Mouse (Mus musculus): ENCODE measurements around the gene Ramp2. TPM values are rescaled to one million over a fixed set of nuclear protein-coding genes. Genes with fewer than 3 reads are reported as not detected.

Ramp2 gene
- polyA plus RNA-seq, 1 experiment from 2014 or later, result 73.3 TPM

DNA sequence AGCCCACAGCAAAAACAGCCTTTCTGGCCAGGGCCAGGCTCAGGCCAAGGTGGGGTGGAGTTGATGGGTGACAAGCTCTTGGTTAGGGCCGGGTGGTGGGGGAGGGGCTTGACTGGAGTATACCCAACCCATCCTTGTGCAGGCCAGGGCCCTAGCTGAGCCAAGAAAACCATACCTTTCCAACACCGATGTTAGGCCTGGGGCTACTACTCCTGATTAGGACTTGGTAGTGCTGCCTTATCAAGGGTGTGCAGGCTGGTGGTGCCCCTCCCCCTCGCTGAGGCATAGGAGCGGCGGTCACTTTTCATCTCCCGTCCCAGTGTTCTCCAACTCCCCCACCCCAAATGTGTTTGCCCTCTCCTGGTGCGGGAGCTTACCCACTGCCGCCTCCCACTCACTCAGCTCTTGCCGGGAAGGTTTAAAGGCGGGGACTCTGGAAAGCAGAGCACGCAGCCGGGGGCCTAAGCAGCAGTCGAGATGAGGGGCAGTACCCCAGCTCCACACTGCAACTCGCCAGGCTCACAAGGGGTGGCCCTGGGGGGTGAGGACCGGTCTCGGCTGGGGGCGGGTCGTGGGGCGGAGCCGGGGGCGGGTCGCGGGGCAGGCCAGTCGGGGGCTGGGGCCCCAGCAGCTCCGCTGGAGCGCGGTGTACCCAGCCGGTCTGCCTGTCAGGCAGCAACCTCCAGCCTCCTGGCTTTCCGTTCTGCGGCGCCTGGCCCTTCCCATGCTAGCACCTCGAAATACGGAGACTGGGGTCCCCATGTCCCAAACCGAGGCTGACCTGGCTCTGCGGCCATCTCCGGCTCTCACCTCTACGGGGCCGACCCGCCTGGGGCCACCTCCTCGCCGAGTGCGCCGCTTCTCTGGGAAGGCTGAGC, 14.4 kb downstream of the Ramp2 start, which contains the start of gene Wnk4:
TSS of gene Wnk4 (plus strand) at position 620 of the 878 bp plus-strand sequence.
- Histone ChIP-seq H3K9me3 (ENCODE audit: control insufficient read depth, low read length) (no peaks in the 10 kb centered on the region), H3K9ac (ENCODE audit: low read length) (peak within 1 kb of the TSS; percentile 59), H3K36me3 (ENCODE audit: control insufficient read depth, insufficient read depth, low read length) (no peaks in the 10 kb centered on the region), H3K4me2 (ENCODE audit: low read depth) (peak within 1 kb of the TSS; percentile 78), H3K27me3 (ENCODE audit: control insufficient read depth, insufficient read depth, low read length) (peaks cover 38% of the 10 kb centered on the region), H3K4me1 (ENCODE audit: control insufficient read depth, insufficient read depth, low read length) (peaks cover 44% of the 10 kb centered on the region), H3K4me3 (ENCODE audit: low read depth, low read length) (peak within 1 kb of the TSS; percentile 37), H3K27ac (ENCODE audit: low read depth, low read length) (0 out of 2 replicates have a peak within 1 kb of the TSS, but pooled peaks have one; percentile 29)
- WGBS, result under 1% methylated on average over 35 of the region's 43 CpGs
- DNase-seq (ENCODE audit: low spot score) (peak; percentile 73), ATAC-seq (ENCODE audit: insufficient read depth, low FRiP score, low TSS enrichment) (peak; percentile 78)

DNA sequence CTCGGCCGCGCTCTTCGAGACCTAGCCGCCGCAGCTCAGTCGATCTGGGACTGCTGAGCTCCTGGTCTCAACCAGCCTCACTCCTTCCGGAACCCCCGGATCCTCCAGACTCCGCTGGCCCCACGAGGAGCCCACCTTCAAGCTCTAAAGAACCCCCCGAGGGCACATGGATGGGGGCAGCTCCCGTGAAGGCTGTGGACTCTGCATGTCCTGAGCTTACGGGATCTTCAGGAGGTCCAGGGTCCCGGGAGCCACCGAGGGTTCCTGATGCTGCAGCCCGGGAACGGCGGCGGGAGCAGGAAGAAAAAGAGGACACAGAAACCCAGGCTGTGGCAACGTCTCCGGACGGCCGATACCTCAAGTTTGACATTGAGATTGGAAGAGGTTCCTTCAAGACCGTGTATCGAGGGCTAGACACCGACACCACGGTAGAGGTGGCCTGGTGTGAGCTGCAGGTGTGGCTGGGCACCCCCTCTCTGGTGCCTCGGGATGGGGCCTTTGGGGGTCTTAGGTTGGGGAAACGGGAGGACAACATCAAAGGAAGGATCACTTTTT, 15.1 kb downstream of the Ramp2 start:
- Histone ChIP-seq H3K27me3 (ENCODE audit: control insufficient read depth, insufficient read depth, low read length) (peaks cover 42% of the 10 kb centered on the region), H3K4me3 (ENCODE audit: low read depth, low read length) (peak overlapping the region; percentile 37), H3K27ac (ENCODE audit: low read depth, low read length) (no peak overlapping the region), H3K9ac (ENCODE audit: low read length) (peak overlapping the region; percentile 59), H3K4me1 (ENCODE audit: control insufficient read depth, insufficient read depth, low read length) (peaks cover 45% of the 10 kb centered on the region), H3K9me3 (ENCODE audit: control insufficient read depth, low read length) (no peaks in the 10 kb centered on the region), H3K36me3 (ENCODE audit: control insufficient read depth, insufficient read depth, low read length) (no peaks in the 10 kb centered on the region), H3K4me2 (ENCODE audit: low read depth) (peak overlapping the region; percentile 78)
- ATAC-seq (ENCODE audit: insufficient read depth, low FRiP score, low TSS enrichment), result no peak
- WGBS, result 0% methylated on average over 30 of the region's 30 CpGs
- DNase-seq (ENCODE audit: low spot score), result no peak

DNA sequence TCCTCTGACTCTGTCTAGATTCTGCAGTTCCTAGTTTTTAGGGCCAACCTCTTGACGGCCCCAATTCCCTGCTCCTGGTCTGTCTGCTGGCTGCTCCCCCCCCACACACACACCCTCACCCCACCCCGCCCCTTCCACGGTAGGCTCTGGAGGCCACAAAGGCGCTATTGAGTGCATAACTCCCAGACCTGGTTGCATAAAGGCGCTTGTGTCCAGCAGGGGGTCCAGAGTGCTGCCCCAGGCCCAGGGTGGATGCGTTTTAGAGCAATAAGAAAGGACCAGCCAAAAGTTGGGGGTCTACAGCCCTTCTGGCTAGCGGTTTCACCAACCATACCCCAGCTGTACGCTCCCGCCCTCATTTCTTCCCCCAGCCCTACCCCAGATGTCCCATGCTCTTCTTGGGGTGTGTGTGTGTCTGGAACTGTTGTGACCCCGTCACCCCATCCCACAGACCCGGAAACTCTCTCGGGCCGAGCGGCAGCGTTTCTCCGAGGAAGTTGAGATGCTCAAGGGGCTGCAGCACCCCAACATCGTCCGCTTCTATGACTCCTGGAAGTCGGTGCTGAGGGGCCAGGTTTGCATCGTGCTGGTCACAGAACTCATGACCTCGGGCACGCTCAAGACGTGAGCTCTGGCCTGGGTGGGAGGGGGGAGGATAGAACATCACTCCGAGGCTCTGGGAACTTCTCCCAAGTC, 16.6 kb downstream of the Ramp2 start:
- no peak for ATAC-seq (ENCODE audit: insufficient read depth, low FRiP score, low TSS enrichment)
- DNase-seq (ENCODE audit: low spot score), result no peak

DNA sequence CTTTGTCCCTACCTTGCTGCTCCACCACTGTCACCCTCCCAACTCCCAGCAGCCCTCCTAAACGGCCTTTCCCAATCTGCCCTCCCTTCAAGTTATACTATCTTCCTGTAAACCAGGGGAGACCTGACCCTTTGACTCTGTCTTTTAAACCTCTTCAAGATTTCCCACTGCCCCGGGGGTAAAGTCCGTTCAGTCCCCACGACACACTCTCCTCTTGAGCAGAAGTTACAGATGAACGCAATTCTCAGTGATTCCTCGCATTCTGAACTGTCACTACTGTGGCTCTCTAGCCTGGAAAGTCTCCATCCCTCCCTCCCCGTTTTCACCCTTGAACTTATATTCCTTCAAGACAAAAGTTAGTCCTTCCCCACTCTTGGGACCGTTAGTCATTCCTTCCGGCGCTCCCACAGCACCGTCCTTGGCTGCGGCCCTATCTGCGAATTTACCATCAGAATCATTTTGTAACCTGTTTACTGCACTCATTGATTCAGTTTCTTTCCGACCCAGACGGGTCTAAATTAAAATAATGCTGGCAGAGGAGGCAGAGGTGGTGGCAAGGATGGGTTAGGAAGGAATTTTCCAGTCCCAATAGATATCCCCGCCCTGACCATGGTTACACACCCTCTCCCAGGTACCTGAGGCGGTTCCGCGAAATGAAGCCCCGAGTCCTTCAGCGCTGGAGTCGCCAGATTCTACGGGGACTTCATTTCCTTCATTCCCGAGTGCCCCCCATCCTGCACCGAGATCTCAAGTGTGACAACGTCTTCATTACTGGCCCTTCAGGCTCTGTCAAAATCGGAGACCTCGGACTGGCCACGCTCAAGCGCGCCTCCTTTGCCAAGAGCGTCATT, 17.5 kb downstream of the Ramp2 start:
- Histone ChIP-seq H3K9ac (ENCODE audit: low read length) (no peak overlapping the region), H3K4me3 (ENCODE audit: low read depth, low read length) (peak overlapping the region; percentile 10; the same call in 1 of the 2 replicates), H3K36me3 (ENCODE audit: control insufficient read depth, insufficient read depth, low read length) (no peaks in the 10 kb centered on the region), H3K4me2 (ENCODE audit: low read depth) (peak overlapping the region; percentile 19; the same call in 1 of the 2 replicates), H3K27me3 (ENCODE audit: control insufficient read depth, insufficient read depth, low read length) (peaks cover 44% of the 10 kb centered on the region), H3K9me3 (ENCODE audit: control insufficient read depth, low read length) (no peaks in the 10 kb centered on the region), H3K27ac (ENCODE audit: low read depth, low read length) (no peak overlapping the region), H3K4me1 (ENCODE audit: control insufficient read depth, insufficient read depth, low read length) (peaks cover 45% of the 10 kb centered on the region)
- DNase-seq (ENCODE audit: low spot score), result no peak
- 2% methylated on average over 32 of the region's 32 CpGs for WGBS
- no peak for ATAC-seq (ENCODE audit: insufficient read depth, low FRiP score, low TSS enrichment)

More for the DNA sequence above, 16.6 kb downstream of the Ramp2 start:
- WGBS, result 3% methylated on average over 24 of the region's 24 CpGs
- H3K27me3 ChIP-seq (ENCODE audit: control insufficient read depth, insufficient read depth, low read length), result peaks cover 44% of the 10 kb centered on the region
- no peaks in the 10 kb centered on the region for H3K9me3 ChIP-seq (ENCODE audit: control insufficient read depth, low read length)
- peak overlapping the region; percentile 15 for H3K4me3 ChIP-seq (ENCODE audit: low read depth, low read length)
- no peak overlapping the region for H3K27ac ChIP-seq (ENCODE audit: low read depth, low read length)
- no peak overlapping the region for H3K9ac ChIP-seq (ENCODE audit: low read length)
- H3K36me3 ChIP-seq (ENCODE audit: control insufficient read depth, insufficient read depth, low read length), result no peaks in the 10 kb centered on the region
- H3K4me1 ChIP-seq (ENCODE audit: control insufficient read depth, insufficient read depth, low read length), result peaks cover 45% of the 10 kb centered on the region
- H3K4me2 ChIP-seq (ENCODE audit: low read depth), result peak overlapping the region; percentile 30

DNA sequence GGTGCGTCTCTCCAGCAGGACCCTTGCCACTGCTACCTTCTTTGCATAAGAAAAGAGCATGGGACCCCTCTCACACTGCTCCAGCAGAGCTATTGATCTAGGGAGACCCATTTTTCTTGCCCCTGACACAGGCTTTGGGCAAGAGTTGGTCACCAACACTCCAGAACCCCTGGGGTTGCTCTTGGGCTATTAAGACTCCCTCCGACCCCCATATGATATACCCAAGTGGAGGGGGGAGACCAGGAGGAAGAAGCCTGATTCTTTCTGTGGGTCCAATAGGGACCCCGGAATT, 18.1 kb downstream of the Ramp2 start:
- WGBS, result 13% methylated on average over 3 of the region's 3 CpGs
- Histone ChIP-seq H3K9ac (ENCODE audit: low read length) (no peak overlapping the region), H3K27ac (ENCODE audit: low read depth, low read length) (no peak overlapping the region), H3K36me3 (ENCODE audit: control insufficient read depth, insufficient read depth, low read length) (no peaks in the 10 kb centered on the region), H3K9me3 (ENCODE audit: control insufficient read depth, low read length) (no peaks in the 10 kb centered on the region), H3K4me2 (ENCODE audit: low read depth) (peak overlapping the region; percentile 19; the same call in 1 of the 2 replicates), H3K27me3 (ENCODE audit: control insufficient read depth, insufficient read depth, low read length) (peaks cover 44% of the 10 kb centered on the region), H3K4me3 (ENCODE audit: low read depth, low read length) (peak overlapping the region; percentile 10; the same call in 1 of the 2 replicates), H3K4me1 (ENCODE audit: control insufficient read depth, insufficient read depth, low read length) (peaks cover 45% of the 10 kb centered on the region)
- no peak for ATAC-seq (ENCODE audit: insufficient read depth, low FRiP score, low TSS enrichment)
- no peak for DNase-seq (ENCODE audit: low spot score)

DNA sequence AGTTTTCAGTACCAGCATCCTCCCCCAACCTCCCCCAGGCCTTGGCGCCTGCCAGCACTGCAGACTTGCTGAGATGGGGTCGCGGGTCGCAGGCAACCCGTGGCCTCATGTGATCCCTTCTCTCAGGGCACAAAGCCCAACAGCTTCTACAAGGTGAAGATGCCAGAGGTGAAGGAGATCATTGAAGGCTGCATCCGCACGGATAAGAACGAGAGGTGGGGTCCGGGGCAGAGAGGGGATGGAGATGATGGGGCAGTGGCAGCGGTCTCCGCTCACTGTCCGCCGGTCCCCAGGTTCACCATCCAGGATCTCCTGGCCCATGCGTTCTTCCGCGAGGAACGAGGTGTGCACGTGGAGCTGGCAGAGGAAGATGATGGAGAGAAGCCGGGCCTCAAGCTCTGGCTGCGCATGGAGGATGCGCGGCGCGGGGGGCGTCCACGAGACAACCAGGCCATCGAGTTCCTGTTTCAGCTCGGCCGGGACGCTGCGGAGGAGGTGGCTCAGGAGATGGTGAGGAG, 19.2 kb downstream of the Ramp2 start:
- Histone ChIP-seq H3K4me2 (ENCODE audit: low read depth) (peak overlapping the region; percentile 53), H3K4me3 (ENCODE audit: low read depth, low read length) (peak overlapping the region; percentile 19), H3K9ac (ENCODE audit: low read length) (peak overlapping the region; percentile 33), H3K27ac (ENCODE audit: low read depth, low read length) (no peak overlapping the region), H3K9me3 (ENCODE audit: control insufficient read depth, low read length) (no peaks in the 10 kb centered on the region), H3K36me3 (ENCODE audit: control insufficient read depth, insufficient read depth, low read length) (no peaks in the 10 kb centered on the region), H3K27me3 (ENCODE audit: control insufficient read depth, insufficient read depth, low read length) (peaks cover 44% of the 10 kb centered on the region), H3K4me1 (ENCODE audit: control insufficient read depth, insufficient read depth, low read length) (peaks cover 34% of the 10 kb centered on the region)
- WGBS, result 3% methylated on average over 31 of the region's 31 CpGs
- no peak for ATAC-seq (ENCODE audit: insufficient read depth, low FRiP score, low TSS enrichment)
- peak; percentile 46 for DNase-seq (ENCODE audit: low spot score)

DNA sequence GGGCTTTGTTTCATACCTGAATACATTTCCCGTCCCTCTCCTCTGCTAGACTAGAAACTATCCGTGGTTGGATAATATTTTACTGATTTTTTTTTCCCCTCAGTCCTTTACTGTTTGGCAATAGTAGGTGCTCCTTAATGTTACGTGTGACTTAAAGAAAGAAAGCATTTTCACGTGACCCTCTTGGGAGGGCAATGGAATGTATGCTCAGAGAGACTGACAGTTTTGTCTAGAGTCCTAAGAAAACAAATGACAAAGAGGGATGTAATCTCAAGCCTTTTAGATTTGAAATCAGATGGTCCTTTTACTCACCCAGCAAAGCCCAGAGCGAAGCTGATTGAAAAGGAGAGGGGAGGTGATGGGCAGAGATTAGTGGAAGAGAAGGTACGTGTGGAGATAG, 20.1 kb downstream of the Ramp2 start:
- no peak overlapping the region for H3K9ac ChIP-seq (ENCODE audit: low read length)
- H3K4me2 ChIP-seq (ENCODE audit: low read depth), result no peak overlapping the region
- H3K9me3 ChIP-seq (ENCODE audit: control insufficient read depth, low read length), result no peaks in the 10 kb centered on the region
- 24% methylated on average over 6 of the region's 6 CpGs for WGBS
- H3K4me3 ChIP-seq (ENCODE audit: low read depth, low read length), result no peak overlapping the region
- H3K4me1 ChIP-seq (ENCODE audit: control insufficient read depth, insufficient read depth, low read length), result peaks cover 27% of the 10 kb centered on the region
- ATAC-seq (ENCODE audit: insufficient read depth, low FRiP score, low TSS enrichment) (no peak), DNase-seq (ENCODE audit: low spot score) (no peak)
- no peak overlapping the region for H3K27ac ChIP-seq (ENCODE audit: low read depth, low read length)
- peaks cover 44% of the 10 kb centered on the region for H3K27me3 ChIP-seq (ENCODE audit: control insufficient read depth, insufficient read depth, low read length)
- no peaks in the 10 kb centered on the region for H3K36me3 ChIP-seq (ENCODE audit: control insufficient read depth, insufficient read depth, low read length)

DNA sequence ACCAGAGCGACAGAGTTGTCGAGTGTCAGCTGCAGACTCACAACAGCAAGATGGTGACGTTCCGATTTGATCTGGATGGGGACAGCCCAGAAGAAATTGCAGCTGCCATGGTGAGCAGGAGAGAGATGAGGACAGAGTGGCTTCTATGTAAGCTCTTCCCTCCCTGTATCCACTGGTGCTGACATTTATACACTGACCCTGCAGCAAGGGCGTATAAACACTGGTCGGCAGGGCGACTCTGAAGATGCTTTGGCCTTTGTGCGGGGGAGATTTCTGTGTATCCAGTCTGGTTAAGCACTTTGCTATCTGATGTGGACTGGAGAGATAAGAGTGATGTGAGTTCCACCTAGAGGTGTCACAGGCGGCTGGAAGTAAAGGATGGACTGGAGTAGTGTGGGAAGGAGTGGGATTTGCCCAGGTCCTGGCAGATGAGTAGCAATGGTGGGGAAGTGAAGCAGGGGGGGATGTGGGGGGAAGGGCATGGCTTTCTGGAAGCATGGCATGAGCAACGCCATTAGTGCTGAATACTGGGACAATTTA, 23.8 kb downstream of the Ramp2 start:
- H3K4me2 ChIP-seq (ENCODE audit: low read depth), result no peak overlapping the region
- H3K4me3 ChIP-seq (ENCODE audit: low read depth, low read length), result no peak overlapping the region
- peaks cover 7% of the 10 kb centered on the region; the same call in 1 of the 2 replicates for H3K4me1 ChIP-seq (ENCODE audit: control insufficient read depth, insufficient read depth, low read length)
- 28% methylated on average over 10 of the region's 10 CpGs for WGBS
- no peak overlapping the region for H3K9ac ChIP-seq (ENCODE audit: low read length)
- H3K27ac ChIP-seq (ENCODE audit: low read depth, low read length), result no peak overlapping the region
- H3K9me3 ChIP-seq (ENCODE audit: control insufficient read depth, low read length), result no peaks in the 10 kb centered on the region
- H3K36me3 ChIP-seq (ENCODE audit: control insufficient read depth, insufficient read depth, low read length), result no peaks in the 10 kb centered on the region
- ATAC-seq (ENCODE audit: insufficient read depth, low FRiP score, low TSS enrichment) (no peak), DNase-seq (ENCODE audit: low spot score) (peak; percentile 65)
- peaks cover 12% of the 10 kb centered on the region for H3K27me3 ChIP-seq (ENCODE audit: control insufficient read depth, insufficient read depth, low read length)
